Mouse (Mus musculus) E14TG2a.4 (cell line): ENCODE results near the gene Smim24.

ENCODE experiments used
- CTCF ChIP-seq: conservative IDR thresholded peaks from 2 replicates; pipeline ENCODE4 v1.5.1; 2014; ENCODE audit warnings: low read length
- POU5F1 ChIP-seq: IDR thresholded peaks from 2 replicates; pipeline ENCODE4 v1.6.1; 2014; ENCODE audit warnings: low read length, borderline replicate concordance

DNA sequence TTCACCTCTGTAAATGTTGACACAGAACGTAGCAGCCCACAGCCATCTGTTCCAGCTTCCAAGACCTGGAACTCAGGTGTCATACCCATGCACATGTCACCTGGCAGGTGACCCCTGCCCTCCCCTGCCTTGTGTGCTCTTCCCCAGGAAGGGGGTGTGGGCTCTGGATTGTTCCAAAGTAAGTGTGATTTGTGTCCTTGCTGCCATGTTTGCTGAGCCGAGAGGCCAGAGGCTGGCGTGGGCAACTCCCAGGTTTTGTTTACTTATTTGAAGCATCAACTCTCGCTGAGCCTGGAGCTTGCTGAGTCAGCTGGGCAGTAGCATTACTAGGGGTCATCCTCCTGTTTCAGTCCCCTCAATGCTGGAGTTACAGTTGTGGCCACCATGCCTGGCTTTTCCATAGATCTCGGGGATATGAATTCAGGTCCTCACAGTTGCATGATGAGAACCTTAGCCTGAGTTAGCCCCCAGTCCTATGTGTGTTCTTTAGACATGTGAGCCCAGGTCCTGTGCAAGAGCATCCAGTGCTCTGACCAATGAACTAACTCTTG lies 4.3 kb upstream of the Smim24 start, which contains the start of gene Gm48552:
- TF ChIP-seq CTCF (no peak), POU5F1 (no peak)
